Mouse (Mus musculus) limb, embryonic 10.5 days (tissue): ENCODE data around the gene Emc10. TPM values are rescaled to one million over a fixed set of nuclear protein-coding genes. Genes with fewer than 3 reads are reported as not detected.
A peak's percentile ranks its signal among the peaks of the same experiment; 100 is the strongest.

Experiments used
- DNase-seq: peaks from one replicate; pipeline ENCODE4 v3.0.0-alpha.2; 2017; ENCODE audit warnings: low spot score
- H3K27ac ChIP-seq: fragments of 300-500 bp; sonication (generic); 2 replicates; pipeline ENCODE4 v1.5.1; 2016; ENCODE audit warnings: mild to moderate bottlenecking
- H3K27me3 ChIP-seq: fragments of 300-500 bp; sonication (generic); 2 replicates; pipeline ENCODE4 v1.6.1; 2016; ENCODE audit warnings: low read depth, mild to moderate bottlenecking; ENCODE audit not compliant: poor library complexity, severe bottlenecking
- H3K36me3 ChIP-seq: fragments of 300-500 bp; sonication (generic); 2 replicates; pipeline ENCODE4 v1.6.1; 2016; ENCODE audit warnings: mild to moderate bottlenecking, moderate library complexity
- H3K4me1 ChIP-seq: fragments of 300-500 bp; sonication (generic); 2 replicates; pipeline ENCODE4 v1.6.1; 2016
- H3K4me3 ChIP-seq: fragments of 300-500 bp; sonication (generic); 2 replicates; pipeline ENCODE4 v1.5.1; 2016; ENCODE audit warnings: mild to moderate bottlenecking, moderate library complexity
- H3K9me3 ChIP-seq: fragments of 300-500 bp; sonication (generic); replicated peaks from 2 replicates; pipeline ENCODE4 v1.6.1; 2016; ENCODE audit warnings: mild to moderate bottlenecking
- WGBS: fragments of 180-500 bp; shearing (Covaris S2); methylation state at CpG from one replicate; pipeline ENCODE4 v1.1.7; 2016; 5-methylcytosine and 5-hydroxymethylcytosine counted together
- polyA plus RNA-seq: library from polyadenylated mRNA; unstranded; fragments of >200 nt; fragmentation: Nextera tagmentation; extraction: Ambion mirVana; gene quantifications from 2 replicates; pipeline ENCODE4 v1.2.1, GENCODE M21; 2016

The Emc10 gene
- 78.6 and 91.4 TPM in 2 replicates for polyA plus RNA-seq

DNA sequence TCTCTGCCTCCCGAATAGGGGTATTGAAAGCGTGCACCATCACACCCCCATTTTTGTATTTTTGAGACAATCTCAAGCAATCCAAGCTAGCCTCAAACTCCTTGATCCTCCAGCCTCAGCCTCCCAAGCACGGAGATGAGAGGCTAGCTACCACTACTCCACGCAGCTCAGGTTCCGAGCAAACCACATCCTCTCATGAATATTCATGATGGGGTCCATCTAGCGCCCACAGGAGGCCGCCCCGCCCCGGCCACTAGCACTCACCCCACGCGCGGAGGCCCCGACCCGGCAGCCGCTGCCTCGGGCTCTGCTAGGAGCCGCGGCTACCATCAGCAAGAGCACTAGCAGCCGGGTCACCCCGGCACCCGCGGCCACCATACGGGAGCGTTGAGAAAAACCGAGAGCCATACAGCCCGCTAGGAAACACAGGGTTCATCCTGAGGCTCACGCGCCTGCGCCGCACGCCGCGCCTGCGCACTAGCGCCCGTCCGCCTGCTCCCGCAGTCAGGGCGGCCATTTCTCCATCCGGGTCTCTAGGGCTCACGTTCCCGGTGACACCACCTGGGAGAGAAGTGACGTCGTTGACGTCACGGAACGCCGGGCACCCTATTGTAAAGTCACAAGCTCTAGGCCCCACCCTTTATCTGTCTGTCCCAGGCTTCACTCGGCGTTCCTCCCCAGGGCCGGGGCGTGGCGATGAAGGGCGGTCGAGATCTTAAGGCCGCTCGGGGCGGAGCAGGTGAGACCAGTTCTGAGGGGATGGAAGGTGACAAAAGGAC is at the start of gene Emc10, which contains the start of gene Fam71e1:
TSS of gene Emc10 (minus strand) at position 538 of the 779 bp plus-strand sequence.
TSS of gene Fam71e1 (plus strand) at position 590 of the 779 bp plus-strand sequence.
- Histone ChIP-seq H3K27me3 (peaks cover 22% of the 10 kb centered on the region), H3K9me3 (no peaks in the 10 kb centered on the region), H3K4me1 (peaks cover 24% of the 10 kb centered on the region), H3K36me3 (peaks cover 34% of the 10 kb centered on the region), H3K4me3 (peak within 1 kb of the TSS; percentile 79), H3K27ac (peak within 1 kb of the TSS; percentile 97)
- peak; percentile 99 for DNase-seq
- under 1% methylated on average over 58 of the region's 58 CpGs for WGBS

DNA sequence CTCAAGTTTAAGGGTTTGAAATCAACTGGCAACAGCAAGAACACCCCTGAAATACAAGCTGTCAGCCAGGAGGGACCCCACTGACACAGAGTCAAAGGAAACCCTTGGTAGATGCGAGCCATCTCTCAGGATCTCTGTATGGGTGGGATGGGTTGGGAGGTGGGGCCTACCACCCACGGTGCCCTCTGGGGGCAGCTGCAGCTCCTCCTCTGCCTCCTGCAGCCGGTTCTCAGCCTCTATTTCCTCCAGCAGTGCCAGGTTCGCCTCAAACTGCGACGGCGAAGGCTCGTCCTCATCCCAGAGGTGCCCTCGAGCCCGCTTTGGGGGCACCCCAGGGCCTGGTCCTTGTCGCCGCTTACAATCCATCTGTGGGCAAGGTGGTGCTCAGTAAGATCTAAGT is 46.7 kb upstream of the Emc10 start:
- 79% methylated on average over 12 of the region's 12 CpGs for WGBS

DNA sequence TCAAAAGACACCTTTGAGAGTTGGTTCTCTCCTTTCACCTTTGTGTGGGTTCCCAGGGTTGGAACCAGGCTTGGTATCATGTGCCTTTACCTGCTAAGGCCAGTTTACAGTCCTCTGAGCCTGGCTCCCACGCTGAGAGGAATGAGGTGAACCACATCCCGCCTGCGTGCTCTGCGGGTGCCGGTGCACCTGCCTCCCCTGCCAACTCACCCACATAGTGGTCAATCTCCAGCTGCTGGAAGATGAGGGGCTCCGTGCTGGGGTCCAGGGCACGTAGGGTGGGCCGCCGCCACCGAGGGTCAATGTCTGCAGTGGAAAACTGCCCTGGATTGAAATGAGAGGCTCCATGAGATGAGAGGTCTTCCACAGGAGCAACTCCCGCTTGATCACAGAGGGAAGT is 46.2 kb upstream of the Emc10 start:
- no peak for DNase-seq
- H3K4me3 ChIP-seq: no peak overlapping the region
- H3K9me3 ChIP-seq: no peaks in the 10 kb centered on the region
- peaks cover 91% of the 10 kb centered on the region for H3K36me3 ChIP-seq
- 96% methylated on average over 11 of the region's 11 CpGs for WGBS
- H3K27me3 ChIP-seq: no peaks in the 10 kb centered on the region
- H3K27ac ChIP-seq: no peak overlapping the region
- peaks cover 8% of the 10 kb centered on the region for H3K4me1 ChIP-seq

More for the DNA sequence above, 46.7 kb upstream of the Emc10 start:
- no peak overlapping the region for H3K4me3 ChIP-seq
- H3K27me3 ChIP-seq: no peaks in the 10 kb centered on the region
- peaks cover 13% of the 10 kb centered on the region for H3K4me1 ChIP-seq
- DNase-seq: no peak
- H3K36me3 ChIP-seq: peaks cover 86% of the 10 kb centered on the region
- no peak overlapping the region for H3K27ac ChIP-seq
- no peaks in the 10 kb centered on the region for H3K9me3 ChIP-seq

DNA sequence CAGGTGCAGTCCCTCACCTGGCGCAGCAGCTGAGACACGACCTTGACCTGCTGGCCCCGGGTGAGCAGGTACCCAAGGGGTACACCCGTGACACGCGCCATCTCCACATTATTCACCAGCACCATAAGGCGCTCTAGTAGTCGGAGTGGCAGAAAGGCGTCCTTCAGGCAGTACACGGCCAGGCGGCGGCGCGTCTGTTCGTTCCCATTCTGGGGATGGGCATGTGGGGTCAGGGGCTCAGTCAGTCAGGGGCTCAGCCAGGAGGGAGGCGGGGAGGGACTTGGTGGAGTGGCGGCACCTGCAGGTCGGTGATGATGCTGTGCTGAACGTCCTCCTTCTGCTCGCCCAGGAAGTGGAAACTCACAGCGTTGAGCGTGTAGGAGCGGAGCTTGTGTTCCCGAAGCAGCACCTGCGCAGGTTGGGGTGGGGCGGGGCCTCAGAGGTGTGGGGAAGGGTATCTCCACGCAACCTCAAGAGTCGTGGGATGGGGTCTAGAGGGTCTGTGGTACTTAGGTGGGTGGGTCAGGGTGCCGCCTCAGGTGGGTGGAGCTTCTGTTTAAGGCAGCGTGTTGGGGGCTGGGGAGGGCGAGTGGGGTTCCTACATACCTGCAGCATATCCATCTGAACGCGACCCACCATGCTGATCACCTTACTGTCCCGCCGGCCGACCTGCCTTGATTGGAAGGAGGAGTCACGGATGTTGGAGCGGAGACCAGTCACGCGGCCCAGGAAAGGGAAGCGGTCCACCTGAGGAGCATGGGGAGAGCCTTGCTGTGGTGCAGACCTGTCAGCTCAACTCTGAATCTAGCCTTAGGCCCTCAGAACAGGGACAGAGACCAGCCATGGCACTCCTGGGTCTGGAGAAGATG is 42.7 kb upstream of the Emc10 start:
- 91% methylated on average over 41 of the region's 41 CpGs for WGBS
- DNase-seq: no peak

DNA sequence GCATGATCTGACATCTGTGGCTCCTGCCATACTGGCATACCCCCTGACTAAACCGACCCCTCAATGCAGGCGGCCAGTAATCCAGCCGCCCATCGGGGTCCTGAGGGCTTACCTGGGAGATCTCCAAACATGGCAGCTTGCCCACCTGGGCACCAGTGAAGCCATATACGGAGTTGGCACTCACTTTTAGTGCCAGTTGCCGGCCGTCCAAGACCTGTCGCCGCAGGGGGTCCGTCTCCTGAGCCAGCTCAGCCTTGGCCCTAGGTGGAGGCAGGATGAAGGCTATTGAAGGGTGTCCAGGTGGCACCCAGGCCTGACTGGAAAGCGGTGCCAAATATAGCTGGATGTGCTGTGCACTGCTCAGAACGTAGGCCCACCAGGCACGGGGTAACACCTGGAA is 41.2 kb upstream of the Emc10 start:
- Histone ChIP-seq H3K4me1 (0 out of 2 replicates have a peak, but pooled peaks cover 3% of the 10 kb centered on the region), H3K4me3 (no peak overlapping the region), H3K36me3 (peaks cover 100% of the 10 kb centered on the region), H3K27ac (no peak overlapping the region), H3K9me3 (no peaks in the 10 kb centered on the region), H3K27me3 (no peaks in the 10 kb centered on the region)
- no peak for DNase-seq
- 89% methylated on average over 13 of the region's 13 CpGs for WGBS

More for the DNA sequence above, 42.7 kb upstream of the Emc10 start:
- peaks cover 100% of the 10 kb centered on the region for H3K36me3 ChIP-seq
- 0 out of 2 replicates have a peak, but pooled peaks cover 3% of the 10 kb centered on the region for H3K4me1 ChIP-seq
- H3K27me3 ChIP-seq: no peaks in the 10 kb centered on the region
- no peak overlapping the region for H3K27ac ChIP-seq
- no peak overlapping the region; the same call in 1 of the 2 replicates for H3K4me3 ChIP-seq
- no peaks in the 10 kb centered on the region for H3K9me3 ChIP-seq

DNA sequence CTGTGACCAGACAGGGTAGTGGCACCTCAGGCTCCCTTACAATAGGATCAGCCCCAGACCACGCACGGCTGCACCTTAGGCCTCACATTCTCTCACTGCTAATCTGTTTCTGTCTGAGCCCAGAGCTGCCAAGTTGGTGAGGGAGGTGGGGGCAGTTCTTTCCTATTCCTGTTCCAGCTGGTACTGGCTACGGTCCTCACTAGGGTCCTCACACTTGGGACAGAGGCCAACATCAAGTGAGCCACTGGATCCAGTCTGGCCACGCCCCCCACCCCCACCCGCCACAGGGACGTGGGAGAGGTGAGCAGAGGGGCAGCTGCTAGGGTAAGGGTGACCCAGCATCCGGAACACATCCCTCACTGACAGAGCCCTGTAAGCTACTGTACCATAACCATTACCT is 40.7 kb upstream of the Emc10 start:
- H3K9me3 ChIP-seq: no peaks in the 10 kb centered on the region
- no peak overlapping the region for H3K27ac ChIP-seq
- peaks cover 100% of the 10 kb centered on the region for H3K36me3 ChIP-seq
- no peaks in the 10 kb centered on the region for H3K27me3 ChIP-seq
- H3K4me3 ChIP-seq: no peak overlapping the region
- 82% methylated on average over 7 of the region's 7 CpGs for WGBS
- H3K4me1 ChIP-seq: 0 out of 2 replicates have a peak, but pooled peaks cover 3% of the 10 kb centered on the region
- DNase-seq: no peak

DNA sequence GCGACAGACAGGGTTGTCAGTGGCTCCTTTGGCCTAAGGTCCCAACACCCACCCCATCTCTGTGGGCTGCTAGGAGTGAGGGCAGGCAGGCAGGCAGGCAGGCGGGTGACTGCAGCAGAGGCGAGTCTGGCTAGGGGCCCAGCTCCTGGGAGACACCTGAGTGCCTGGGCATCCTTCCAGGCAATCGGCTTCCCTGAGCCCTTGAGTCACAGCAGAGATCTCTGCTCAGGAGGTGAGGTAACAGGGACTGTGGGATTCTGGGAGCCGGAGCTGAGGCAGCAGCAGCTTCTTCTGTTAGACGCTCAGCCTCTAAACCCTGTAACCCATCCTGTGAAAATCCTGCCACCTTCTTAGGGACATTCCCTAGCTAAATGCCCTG is 40.2 kb upstream of the Emc10 start:
- Histone ChIP-seq H3K27ac (no peak overlapping the region), H3K27me3 (no peaks in the 10 kb centered on the region), H3K4me3 (no peak overlapping the region), H3K4me1 (0 out of 2 replicates have a peak, but pooled peaks cover 3% of the 10 kb centered on the region), H3K36me3 (peaks cover 97% of the 10 kb centered on the region), H3K9me3 (no peaks in the 10 kb centered on the region)
- 95% methylated on average over 6 of the region's 6 CpGs for WGBS
- DNase-seq: no peak

DNA sequence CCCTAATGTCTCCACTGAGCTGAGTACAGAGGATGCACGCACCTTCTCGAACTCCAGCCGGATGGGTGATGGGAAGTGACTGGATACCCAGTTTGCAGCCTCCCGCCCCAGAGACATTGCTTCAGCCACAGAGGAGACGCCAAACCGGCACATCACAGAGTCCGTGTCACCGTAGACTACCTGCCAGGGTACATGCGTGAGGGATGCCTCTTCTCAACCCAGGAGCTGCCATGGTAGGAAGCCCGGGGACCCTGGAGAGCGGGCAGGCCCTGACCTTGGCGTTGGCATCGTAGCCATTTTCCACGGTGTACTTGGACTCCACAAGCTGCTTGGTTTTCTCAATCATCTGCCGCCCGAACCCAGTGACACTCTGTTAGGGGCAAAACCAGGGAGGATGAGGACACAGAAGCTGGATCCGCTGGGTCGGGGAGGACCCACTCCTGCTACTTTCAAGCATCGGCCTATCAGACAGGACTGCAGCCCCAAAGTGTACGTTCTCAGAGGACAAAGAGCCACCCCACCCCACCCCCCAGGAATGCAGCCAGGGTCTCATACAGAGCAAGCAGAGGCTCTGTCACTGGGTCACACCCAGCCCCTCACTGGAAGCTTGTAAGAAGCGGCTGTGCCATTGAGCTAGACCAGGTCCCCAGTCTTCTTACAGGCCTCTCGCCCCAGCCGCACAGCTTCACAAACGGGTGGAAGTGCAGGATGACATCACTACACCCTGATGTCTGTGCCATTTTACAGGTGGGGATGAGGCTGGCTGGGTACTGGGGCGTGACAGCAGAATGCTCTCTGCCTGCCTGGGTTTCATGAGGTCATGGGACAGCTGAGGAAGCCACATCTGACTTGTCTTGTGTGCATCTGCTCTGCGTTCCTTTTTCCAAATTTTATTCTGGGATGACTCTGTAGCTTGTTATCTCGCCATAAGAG is 39.6 kb upstream of the Emc10 start:
- Histone ChIP-seq H3K27ac (no peak overlapping the region), H3K9me3 (no peaks in the 10 kb centered on the region), H3K4me1 (peaks cover 6% of the 10 kb centered on the region), H3K36me3 (peaks cover 91% of the 10 kb centered on the region), H3K27me3 (no peaks in the 10 kb centered on the region), H3K4me3 (no peak overlapping the region)
- 95% methylated on average over 27 of the region's 27 CpGs for WGBS
- DNase-seq: no peak

DNA sequence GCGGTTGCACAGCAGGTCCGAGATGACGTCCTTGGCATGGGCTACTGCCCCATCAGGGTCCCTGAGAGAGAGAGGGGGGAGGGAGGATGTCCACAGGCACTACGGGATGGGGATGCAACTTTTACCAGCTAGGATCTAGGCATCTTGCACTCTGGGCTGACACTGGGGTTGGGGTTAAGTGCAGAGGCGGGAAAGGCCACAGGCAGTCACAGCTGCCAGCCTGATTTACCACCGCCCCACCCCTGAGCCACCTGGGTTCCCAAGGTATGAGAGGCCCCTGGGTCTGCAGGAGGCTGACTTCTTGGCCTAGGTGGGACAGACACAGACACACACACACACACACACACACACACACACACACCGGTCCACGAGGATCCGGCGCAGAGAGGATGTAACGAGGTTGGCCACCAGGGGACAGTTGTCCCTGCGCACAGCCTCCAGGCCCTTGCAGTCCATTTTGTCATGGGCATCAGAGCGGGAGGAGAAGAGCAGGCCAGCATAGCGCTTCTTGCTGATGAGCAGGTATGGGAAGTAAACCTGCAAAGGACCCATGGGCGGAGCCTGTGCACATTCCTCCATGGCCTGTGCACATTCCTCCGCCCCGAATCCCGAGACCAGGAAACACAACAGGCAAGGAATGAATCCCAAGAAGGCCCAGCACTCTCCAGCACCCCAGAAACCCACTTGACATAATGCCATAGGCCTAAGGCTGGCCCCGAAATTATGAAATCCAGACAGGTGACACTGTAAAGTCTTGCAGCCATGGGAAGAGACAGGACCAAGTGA is 38.5 kb upstream of the Emc10 start:
- Histone ChIP-seq H3K36me3 (peaks cover 80% of the 10 kb centered on the region), H3K4me3 (no peak overlapping the region), H3K27me3 (peaks cover 4% of the 10 kb centered on the region; the same call in 1 of the 2 replicates), H3K9me3 (no peaks in the 10 kb centered on the region), H3K27ac (no peak overlapping the region), H3K4me1 (peaks cover 6% of the 10 kb centered on the region)
- WGBS: 87% methylated on average over 19 of the region's 19 CpGs
- no peak for DNase-seq

DNA sequence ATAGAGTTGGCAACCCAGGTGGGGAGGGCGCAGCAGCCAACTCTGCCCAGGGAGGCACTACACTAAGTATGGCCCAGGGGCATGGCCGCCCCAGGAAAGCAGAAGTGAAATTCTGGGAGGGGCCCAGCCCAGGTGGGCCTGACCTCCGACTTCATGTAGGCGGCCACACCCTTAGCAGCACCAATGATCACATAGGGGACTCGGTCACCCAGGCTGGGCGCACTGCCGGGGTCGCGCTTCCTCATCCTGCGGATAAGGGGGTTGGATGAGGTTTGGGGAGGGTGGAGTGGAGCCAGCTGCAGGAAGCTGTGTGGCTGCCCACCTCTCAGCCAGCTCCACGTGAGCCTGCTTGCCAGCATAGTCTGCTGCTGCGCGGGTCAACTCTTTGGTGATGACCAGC is 37.9 kb upstream of the Emc10 start:
- no peak overlapping the region for H3K27ac ChIP-seq
- peaks cover 6% of the 10 kb centered on the region for H3K4me1 ChIP-seq
- H3K36me3 ChIP-seq: peaks cover 74% of the 10 kb centered on the region
- WGBS: 92% methylated on average over 13 of the region's 13 CpGs
- DNase-seq: no peak
- H3K9me3 ChIP-seq: no peaks in the 10 kb centered on the region
- no peak overlapping the region for H3K4me3 ChIP-seq
- H3K27me3 ChIP-seq: peaks cover 10% of the 10 kb centered on the region; the same call in 1 of the 2 replicates

DNA sequence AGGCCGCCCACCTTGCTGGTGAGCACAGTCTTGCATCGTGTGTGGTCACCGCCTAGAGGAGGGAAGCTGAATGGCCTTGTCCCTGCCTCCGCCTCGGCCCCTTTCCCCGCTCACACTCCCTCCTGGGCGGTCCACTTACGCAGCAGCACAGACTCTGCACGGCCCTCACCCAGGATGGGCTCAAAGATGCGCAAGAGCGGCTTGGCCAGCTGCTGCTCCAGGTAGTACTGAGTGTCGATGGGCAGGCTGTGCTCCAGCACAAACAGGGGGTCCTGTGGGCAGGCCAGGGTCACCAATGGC is 37.4 kb upstream of the Emc10 start:
- H3K36me3 ChIP-seq: peaks cover 69% of the 10 kb centered on the region
- WGBS: 89% methylated on average over 12 of the region's 12 CpGs
- H3K9me3 ChIP-seq: no peaks in the 10 kb centered on the region
- no peak overlapping the region for H3K27ac ChIP-seq
- H3K4me1 ChIP-seq: peaks cover 6% of the 10 kb centered on the region
- H3K4me3 ChIP-seq: no peak overlapping the region
- DNase-seq: no peak
- H3K27me3 ChIP-seq: peaks cover 16% of the 10 kb centered on the region
